Mouse (Mus musculus): ENCODE measurements at regions not wholly inside any gene's neighbourhood (a gene's known extent, or its start where the extent isn't known, plus 50 kb on each side); places are given as distances from the start of the nearest gene placed in this dataset.
A peak's percentile ranks its signal among the peaks of the same experiment; 100 is the strongest.

DNA sequence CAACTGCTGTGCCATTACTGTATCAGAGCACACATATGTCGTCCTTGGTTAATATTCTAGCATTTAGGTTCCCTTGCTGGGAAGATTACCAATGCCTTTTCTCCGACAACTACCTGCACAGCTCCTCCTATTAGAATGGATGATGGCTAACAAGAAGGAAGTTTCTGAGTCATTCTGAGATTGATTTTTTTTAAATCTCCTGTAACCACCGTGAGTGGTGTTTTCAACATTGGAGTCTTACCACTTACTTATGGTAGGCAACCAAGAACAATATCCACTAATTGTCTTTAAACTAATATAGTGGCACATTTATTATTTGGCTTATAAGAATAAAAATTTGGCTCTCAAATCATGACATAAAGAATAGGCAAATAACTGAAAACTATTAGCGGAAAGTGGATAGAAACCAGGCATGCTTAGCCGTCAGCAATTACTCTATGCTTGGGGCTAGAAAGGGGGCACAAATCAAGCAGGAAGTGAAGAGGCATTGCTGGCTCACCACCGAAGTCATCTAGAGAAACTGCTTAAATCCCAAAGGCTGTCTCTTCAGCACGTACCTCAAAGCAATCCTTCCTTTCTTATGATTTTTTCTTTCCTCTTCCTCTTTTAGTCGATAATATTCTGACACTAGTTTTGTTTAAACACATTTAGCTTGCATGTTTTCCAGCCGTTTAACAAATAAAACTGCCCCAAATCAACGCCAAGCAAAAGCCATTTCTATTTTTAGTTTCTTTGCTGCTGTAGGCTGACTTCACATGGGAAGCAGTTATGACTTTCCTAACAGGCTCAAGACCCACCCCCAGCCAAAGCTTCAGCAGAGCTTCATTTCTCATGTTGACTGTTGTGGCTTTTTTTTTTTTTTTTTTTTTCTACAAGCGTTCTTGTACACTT lies 484.8 kb upstream of the Gm7489 start:
- peak; percentile 45 for DNase-seq (ENCODE audit: low spot score)

DNA sequence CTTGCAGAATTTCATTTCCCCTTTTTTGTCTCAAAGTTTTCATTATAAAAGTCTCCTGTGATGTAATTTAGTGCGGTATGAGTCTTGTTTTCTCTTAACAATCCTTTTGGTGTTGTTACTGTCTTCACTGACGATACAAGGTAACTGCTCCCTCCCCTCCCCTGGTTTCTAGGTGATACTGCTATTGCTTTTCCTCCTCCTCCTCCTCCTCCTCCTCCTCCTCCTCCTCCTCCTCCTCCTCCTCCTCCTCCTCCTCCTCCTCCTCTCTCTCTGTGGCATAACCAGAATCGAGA lies 484.2 kb upstream of the Gm7489 start:
- DNase-seq (ENCODE audit: low spot score) = no peak
